Mouse (Mus musculus) small intestine, adult 2 months (tissue): ENCODE data around the gene Pogk.

Source experiments
- CTCF ChIP-seq: fragments of 200-500 bp; IDR thresholded peaks from 2 replicates; pipeline ENCODE4 v1.5.1; 2012; ENCODE audit warnings: low read depth, mild to moderate bottlenecking, control low read depth, inconsistent platforms, low read length, moderate library complexity, mixed read lengths; ENCODE audit not compliant: insufficient replicate concordance, insufficient read length; ENCODE audit errors: extremely low read depth
- POLR2A ChIP-seq: fragments of 200-500 bp; IDR thresholded peaks from 2 replicates; pipeline ENCODE4 v1.6.1; 2012; ENCODE audit warnings: low read depth, mild to moderate bottlenecking, control low read depth, inconsistent platforms, low read length, moderate library complexity

GRCm38 (mm10) chr1:166412266-166412665 lies 2.6 kb upstream of the Pogk start:
- TF ChIP-seq POLR2A = no peak
- TF ChIP-seq CTCF = no peak
